Mouse (Mus musculus) layer of hippocampus, adult 18-20 months (tissue): ENCODE data around the gene Cbs. TPM values are rescaled to one million over a fixed set of nuclear protein-coding genes. Genes with fewer than 3 reads are reported as not detected.

Source experiments
- DNase-seq, 2 experiments: peaks; one replicate each; pipeline ENCODE4 v3.0.0; 2022; ENCODE audit warnings: low spot score in 2 of 2
- total RNA-seq, 2 experiments: library from RNA; stranded (reverse); gene quantifications; 2 replicates each; pipeline ENCODE4 v1.2.3; 2021

Cbs gene
- total RNA-seq, 2 experiments from 2014 or later: 58.5 to 61.6 TPM

DNA sequence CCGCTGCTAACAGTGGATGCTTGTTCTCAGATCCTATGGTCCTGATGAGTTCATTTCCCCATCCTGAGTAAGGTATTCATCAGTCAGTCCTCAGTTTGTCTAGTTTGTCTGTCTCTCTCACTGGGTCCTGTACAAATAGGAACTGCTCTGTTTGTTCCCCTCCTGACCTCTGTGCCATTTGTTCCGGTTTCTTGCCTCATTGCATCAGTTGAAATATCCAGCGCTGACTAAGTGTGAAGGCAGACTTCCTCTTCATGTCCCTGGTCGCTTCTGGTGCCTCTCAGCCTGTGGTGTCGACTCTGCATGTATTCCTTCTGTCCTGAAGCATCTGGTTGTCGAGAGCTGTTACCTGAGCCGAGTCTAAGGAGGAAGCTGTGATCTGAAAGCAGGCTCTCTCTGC lies 42.4 kb downstream of the Cbs start:
- DNase-seq: no peak

DNA sequence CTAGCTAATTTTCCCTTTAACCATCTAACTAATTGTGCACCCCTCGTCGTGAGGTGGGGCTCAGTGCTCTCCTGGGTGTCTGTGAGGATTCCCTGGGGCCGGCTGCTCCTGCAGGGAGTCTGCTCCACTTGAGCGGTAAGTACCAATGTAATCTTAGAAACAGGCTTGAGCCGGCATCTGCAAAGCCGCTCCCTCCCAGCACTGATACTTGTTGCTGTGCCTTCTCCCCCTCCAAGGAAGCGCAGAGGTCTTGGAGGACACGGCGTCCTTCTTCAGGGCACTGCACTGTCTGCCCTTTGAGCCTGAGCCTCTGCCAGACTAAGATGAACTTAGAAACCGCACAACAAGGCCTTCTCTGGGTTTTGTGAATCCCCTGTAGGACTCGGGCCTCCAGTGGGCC lies 46.2 kb downstream of the Cbs start:
- no peak for DNase-seq

DNA sequence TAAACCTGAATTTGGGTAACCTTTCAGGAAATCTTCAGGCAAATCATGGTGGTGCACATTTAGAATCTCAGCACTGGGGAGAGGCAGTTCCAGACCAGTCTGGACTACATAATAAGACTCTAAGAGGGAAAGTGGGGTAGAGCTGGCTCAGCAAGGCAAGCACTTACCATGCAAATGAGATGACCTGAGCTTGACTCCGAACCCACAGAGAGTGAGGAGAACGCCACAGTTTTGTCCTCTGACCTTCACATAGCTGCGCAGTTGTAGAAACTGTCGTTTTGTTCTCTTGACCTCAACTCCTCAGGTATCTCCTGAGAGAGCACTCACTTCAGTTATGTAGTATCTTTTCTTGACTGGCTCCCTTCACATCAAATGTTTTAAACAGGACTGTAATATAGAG lies 48.3 kb downstream of the Cbs start:
- DNase-seq: no peak

DNA sequence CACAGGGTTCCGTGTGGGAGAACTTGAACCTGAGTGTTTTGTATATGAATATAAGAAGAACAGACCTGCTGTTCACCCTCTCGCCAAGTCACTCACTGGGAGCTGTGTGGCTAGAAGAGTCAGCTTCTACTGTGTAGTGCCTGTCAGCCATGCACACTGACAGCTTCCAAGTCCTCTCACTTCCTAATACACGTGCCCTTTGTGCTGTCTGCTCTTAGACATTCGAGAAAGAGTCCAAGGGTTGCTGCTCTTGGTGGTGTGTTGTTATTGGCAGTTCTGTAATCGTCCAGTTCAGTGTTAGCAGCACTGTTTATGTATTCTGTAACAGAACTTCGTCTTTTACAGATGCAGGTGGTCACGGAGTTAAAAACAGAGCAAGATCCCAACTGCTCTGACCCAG lies 48.9 kb downstream of the Cbs start:
- DNase-seq: no peak

DNA sequence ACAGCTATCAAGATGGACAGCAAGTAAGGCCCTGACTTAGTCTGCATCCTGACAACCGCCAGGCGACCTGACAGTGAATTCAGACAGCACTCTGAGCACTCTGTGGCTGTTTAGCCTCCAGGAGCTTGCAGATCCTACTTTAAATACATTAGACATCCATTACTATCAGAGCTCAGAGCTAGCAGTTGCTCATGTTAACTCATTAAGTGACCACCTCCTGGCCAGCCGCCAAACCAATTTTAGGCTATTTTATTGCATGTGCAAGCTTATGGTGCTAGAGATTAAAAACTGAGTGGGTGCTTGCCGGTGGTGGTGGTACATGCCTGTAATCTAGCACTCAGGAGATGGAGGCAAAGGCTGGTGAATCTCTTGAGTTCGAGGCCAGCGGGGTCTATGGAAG lies 53.3 kb downstream of the Cbs start:
- no peak for DNase-seq

DNA sequence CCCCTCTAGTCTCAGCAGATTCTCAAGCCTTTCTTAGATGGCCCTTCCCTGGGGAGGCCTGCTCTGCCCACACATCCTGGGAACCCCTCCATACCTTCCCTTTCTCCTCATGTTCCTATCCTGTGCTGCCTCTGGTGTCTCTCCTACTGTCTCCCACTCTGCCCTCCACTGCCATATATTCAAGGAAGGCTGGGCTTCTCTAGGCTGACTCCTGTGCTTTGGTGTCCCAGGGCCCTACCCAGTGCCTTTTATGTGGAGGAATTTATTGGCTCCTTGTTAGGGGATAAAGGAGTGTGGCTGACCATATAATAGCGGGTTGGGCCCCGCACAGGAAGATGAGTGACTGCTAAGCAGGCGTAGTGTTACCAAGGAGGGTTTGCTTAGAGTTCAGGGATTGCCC lies 53.9 kb downstream of the Cbs start:
- no peak for DNase-seq

DNA sequence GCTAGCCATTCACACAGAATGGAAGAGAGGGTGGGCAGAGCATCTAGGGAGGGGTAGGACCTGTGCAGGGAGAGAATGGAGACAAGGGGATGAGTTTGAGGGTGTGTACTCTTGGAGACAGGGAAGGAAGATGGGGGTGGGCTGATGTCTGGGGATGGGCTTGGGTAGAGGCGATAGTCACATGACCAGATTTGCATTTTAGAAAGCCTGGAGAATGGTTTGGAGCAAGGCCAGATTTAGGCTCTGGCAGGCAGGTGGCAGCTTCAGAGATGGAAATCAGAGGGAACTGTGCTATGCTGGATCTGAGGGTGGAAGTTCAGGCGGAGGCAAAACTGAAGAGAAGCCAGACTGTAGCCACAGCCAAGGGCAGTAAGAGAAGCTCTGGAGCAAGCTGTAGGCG lies 56.7 kb downstream of the Cbs start:
- no peak for DNase-seq

DNA sequence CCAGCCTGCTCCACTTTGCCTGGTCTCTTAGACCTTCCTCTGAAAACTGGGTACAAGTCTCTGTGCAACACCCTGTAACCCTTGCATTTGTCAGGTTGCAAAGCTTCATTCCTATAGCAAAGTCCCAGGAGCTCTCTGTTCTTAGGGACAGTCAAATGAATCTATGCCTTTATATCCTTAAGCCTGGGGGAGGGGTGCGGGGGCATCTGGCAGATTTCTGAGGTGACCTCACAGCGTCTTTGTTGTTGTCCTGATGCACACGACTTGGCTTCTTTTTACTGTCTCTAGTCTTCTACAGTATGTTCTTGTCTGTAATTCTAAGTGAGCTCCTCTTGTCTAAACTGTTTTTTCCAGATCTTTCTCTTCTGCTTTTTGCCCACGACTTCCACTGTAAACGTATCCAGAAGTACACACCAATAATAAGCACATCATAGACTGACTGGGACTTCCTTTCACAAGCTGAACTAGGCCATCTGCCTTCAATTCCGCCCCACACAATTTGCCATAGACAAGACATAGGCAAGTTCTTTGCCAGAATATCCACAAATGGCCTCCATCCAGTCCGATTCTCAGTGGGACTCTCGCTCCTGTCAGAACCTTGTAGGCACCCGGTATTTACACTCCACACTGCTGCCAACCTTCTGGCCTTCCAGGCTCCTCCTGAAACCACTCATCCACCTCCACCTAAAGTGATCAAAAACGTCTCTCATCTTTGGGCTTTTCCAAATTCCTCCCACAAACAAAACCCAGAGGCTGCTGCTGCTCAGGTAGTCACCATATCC lies 60.5 kb downstream of the Cbs start:
- DNase-seq: no peak

DNA sequence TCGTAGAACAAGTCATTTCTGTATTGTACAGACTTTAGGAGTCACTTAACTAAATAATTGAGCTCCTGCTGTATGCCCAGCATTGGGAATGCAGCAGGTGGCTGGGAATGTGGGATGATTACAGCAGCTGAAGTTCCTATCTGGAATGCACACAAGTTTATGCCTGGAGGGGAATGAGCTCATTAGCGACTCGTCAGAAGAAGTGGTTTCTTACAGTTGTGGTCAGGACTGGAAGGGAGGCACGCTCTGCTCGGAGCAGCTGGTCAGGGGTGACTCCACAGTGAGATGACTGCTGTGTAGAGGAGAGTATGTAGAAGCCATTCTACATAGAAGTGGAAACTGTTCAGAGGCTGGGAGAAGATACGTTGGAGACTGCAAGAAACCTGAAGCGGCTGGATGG lies 62.4 kb downstream of the Cbs start:
- no peak for DNase-seq

DNA sequence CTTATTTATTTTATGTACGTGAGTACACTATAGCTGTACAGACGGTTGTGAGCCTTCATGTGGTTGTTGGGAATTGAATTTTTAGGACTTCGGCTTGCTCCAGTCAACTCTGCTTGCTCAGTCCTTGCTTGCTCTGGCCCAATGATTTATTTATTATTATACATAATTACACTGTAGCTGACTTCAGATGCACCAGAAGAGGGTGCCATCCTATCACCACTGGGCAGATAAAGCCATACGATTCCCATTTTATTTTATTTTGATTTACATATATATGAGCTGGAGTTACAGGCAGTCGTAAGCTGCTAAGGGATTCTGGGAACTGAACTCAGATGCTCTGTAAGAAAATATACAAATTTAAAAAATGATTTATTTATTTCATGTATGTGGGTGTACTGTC lies 65.3 kb downstream of the Cbs start:
- DNase-seq: no peak

DNA sequence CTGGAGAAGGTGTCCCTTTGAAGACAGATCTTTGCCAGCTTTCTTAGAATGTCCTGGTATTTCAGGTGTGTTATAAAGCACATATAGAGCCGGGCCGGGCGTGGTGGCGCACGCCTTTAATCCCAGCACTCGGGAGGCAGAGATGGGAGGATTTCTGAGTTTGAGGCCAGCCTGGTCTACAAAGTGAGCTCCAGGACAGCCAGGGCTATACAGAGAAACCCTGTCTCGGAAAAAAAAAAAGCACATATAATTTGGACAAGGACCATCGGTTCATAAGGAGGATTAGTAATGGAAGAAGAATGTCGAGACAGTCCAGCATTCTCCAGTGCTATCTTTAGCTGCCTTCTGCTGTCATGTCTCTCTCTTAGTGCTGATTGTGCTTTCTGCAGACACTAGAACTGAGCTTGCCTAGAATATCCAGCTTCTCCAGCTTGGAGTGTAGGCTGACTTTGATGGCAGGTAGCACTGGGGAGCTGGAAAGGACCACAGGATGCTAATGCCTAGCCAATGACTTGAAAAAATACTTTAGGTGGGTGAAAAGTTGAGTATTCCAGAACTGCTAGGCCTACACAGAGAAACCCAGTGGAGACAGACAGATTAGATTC lies 66.6 kb downstream of the Cbs start:
- DNase-seq: no peak

DNA sequence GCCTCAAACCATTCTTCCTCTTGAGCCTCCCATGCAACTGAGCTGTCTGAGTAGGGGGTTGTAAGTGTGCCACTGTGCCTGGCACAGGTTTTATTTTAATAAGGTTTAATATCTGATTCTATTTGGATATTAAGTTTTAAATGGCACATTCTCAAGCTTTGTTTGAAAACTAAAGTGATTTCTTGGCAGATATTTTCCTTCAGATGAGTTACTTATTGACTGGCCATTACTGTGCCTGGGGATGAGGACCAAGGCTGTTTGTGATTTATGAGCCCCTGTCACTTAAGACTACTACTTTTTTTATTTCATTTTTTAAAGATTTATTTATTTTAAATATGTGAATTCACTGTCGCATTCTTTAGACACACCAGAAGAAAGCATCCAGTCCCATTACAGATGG lies 67.3 kb downstream of the Cbs start:
- DNase-seq: no peak

DNA sequence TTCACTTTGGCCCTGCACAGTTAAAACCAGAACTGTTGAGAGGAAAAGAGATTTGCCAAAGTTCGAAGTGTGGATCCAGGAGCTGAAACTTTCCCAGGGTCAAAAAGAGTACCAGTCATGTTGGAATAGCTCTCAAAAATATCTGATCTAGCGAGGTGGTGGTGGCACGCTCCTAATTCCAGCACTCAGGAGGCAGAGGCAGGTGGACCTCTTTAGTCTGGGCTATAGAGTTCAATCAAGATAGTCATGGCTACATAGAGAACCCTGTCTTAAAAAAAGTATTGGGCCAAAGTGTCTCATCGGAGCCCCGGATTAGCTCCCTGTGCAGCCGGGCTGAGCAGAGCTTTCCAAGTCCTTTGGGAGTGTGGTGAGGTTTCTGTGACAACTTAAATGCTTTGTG lies 70.8 kb downstream of the Cbs start:
- no peak for DNase-seq

DNA sequence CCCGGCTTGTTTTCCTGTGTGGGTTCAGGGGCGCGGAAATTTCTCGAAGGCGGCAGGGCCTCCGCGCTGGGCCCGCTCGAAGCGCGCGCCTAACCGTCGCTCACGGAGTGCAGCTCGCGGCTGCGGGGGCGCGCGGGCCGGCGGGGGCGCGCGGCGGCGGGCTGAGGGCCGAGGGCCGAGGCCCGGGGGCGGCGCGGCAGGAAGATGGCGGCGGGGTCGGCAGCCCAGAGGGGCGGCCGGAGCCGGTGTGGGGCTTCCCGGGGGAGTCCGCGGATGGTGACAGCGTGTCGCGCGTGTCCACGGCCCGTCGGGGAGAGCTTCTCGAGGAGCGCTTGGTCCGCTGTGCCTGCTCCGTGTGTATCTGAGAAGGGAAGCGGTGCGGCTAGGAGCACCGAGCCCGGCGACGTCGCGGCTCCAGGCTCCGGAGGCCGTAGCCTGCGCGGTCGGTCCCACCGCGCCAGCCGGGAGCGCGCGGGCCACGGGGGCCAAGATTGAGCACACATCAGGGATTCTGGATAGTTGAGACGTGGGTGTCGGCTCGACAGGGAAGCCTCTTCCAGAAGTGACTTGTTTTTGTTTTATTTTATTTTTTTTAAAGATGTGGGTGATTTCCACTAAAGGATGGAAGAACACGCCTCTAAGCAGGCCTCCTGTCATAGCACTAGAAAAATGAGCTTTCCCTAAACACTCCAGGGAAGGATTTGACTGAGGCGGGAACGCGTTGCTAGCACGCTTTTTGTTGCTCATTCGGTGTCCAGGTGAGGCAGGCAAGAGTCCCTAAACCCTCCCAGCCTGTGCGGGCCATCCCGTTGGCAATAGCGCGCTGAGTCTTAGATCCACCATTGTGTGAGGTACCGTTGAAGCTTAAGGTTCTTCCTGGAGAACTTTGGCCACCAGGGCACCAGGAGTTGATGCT lies 71.6 kb downstream of the Cbs start:
- DNase-seq: peak; percentile 36 to 75

DNA sequence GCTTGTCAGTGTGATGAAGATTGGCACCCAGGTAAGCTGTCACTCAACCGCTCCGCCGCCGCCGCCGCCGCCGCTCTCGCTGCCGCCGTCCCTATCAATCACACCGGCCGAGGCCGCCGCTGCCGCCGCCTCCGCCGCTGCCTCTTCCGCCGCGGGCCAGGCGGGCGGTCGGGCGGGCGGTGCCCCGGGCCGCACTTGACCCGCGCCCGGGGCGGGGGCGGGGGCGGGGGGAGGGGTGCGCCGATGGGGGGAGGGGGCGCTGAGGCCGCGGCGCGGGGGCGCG lies 72.2 kb downstream of the Cbs start:
- DNase-seq: no peak

DNA sequence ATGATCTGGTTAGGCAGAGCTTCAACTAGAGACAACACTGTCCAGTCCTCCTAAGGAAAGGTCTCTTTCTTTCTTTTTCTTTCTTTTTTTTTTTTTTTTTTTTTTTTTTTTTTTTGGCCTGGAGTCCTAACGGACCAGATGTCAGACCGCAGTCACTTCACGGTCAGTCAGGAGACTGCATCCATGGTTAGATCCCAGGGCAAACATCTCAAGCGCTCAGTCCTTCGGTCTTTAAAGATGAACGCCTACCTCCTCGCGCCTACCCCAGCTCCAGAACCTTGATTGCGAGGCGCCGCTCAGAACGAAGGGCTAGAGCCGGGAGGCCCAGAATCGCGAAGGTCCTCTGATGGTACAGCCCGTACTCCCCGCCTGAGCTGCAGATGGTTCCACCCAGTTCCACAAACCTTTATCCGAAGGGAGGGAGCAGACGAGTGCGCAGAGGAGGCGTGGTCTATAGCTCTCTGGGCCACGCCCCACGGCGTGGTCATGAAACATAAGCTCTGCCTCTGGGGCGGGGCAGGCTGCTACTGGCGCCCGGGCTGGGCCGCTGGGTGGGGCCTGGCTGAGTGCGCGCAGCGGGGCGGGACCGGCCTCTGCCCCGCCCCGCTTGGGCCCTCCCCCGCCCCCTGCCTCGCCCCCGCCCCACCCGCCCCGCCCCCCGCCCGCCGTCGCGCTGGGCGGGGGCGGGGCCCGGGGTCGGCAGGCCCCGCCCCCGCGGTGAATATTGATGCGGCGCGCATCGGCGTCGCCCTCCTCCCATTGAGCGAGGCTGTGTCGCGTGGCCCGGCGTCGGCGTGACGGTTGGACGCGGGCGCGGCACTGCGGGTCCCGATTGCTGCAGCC lies 72.8 kb downstream of the Cbs start, which contains the start of gene Pknox1:
Pknox1 (plus strand) TSS at position 720 of the 843 bp plus-strand sequence.
- peak; percentile 98 to 100 for DNase-seq

DNA sequence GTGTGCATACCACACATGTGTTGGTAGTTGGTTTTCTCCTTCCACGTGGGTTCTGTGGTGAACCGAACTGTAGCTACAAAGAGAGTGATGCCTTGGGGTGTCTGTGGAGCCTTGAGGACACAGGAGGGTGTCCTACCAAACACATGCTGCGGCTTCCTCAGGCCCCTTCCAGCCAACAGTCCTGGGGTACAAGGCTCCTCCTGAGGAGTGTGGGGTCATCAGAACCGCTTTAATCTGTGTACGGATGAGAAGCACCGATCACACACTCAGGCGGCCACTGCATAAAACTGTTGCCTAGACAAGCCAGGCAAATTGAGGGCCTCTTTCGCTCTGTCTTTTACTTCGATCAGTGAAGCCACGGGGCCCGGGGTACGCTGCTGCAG lies 73.4 kb downstream of the Cbs start:
- DNase-seq: peak in 1 of 2 experiments; percentile 44

DNA sequence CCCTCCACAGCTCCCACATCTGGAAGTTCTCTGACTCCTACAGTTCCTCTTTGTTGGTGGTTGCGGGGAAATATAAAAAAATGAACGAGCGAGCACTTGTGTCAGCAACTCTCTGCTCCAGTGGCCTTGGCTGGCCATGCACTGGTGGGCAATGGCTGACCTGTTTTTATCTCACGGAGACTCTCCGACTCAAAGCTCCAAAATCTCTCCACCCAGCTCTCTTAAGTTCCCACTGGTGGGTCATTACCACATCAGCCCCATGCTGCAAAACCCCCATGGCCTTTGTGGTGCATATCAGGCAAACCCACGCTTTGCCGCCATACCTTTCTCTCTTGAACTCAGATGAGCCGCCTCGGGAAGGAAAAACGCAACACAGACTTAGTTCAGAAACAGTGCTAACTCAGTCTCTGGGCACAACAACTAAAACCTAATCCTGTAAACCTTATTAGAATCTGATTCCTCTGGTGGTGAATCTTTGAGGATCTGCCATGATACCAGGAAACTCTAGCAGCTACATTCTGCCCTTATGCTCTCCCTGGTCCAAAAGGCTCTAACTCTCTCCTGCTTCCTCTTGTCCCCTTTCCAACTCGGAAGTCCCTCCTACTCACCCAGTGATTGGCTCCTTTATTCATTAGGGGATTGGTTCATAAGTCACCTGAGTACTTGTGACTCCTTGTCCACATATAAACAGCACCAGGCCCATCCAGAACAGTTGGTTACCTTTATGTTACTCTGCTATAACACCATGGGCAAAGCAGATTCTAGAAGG lies 77.8 kb downstream of the Cbs start:
- DNase-seq: no peak
